Mouse (Mus musculus) frontal cortex, adult (tissue): ENCODE data around the gene Laptm5.
A peak's percentile ranks its signal among the peaks of the same experiment; 100 is the strongest.

Source experiments
- ATAC-seq: cut with Nextera tagmentation; 2 replicates; pipeline ENCODE4 v1.9.2; 2017; ENCODE audit warnings: mild to moderate bottlenecking, moderate library complexity, mixed read lengths; ENCODE audit not compliant: low TSS enrichment

Gene Laptm5

GRCm38 (mm10) chr4:130920951-130921693 is 8.2 kb downstream of the Laptm5 start:
- no peak for ATAC-seq

DNA sequence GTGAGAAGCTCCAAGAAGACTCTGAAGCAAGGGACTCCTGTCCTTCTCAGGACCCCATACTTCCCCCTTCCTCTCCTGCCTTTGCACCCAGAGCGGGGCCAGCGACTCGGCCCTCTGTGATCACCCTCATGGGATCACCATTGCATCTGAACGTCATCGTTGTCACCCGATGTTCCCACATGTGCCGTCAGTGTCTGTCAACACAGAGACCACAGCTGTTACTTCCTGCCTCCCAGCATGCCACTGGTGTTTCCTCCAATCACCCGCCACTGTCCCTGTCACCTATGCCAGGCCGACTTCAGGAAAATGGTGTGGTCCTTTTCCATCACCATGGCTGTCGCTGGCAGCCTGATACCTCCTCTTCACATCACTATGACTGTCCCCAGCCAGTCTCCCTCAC is 9.1 kb downstream of the Laptm5 start:
- ATAC-seq, result no peak

GRCm38 (mm10) chr4:130926274-130926673 is 13.3 kb downstream of the Laptm5 start:
- ATAC-seq, result no peak

GRCm38 (mm10) chr4:130927821-130928220 is 14.9 kb downstream of the Laptm5 start:
- peak; percentile 80; the same call in 1 of the 2 replicates for ATAC-seq

DNA sequence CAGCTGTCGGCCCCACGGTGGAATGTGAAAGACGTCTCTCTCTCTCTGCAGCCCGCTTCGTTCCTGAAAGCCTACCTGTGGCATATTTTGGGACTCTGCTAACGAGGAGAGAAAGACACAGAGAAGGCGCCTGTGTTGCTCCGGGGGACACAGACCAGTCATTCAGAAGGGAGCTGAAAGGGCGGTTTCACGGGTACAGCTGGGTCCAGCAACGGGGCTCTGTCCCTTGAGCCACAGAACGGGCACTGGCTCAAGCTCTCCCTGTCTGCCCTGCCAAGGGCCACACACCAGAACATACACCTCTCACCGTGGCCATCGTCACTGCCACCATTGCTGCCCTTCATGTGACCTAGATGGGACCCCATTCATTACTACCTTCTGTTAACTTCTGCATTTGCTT is 29.7 kb downstream of the Laptm5 start:
- no peak for ATAC-seq

- no peak for ATAC-seq
These were observed 31.2 kb downstream of the Laptm5 start, which contains the start of gene Matn1 for GRCm38 (mm10) chr4:130944112-130944511. TSS of gene Matn1 (plus strand) at chr4:130944385.

- ATAC-seq, result no peak
These were observed 31.9 kb downstream of the Laptm5 start for GRCm38 (mm10) chr4:130944779-130945178.

DNA sequence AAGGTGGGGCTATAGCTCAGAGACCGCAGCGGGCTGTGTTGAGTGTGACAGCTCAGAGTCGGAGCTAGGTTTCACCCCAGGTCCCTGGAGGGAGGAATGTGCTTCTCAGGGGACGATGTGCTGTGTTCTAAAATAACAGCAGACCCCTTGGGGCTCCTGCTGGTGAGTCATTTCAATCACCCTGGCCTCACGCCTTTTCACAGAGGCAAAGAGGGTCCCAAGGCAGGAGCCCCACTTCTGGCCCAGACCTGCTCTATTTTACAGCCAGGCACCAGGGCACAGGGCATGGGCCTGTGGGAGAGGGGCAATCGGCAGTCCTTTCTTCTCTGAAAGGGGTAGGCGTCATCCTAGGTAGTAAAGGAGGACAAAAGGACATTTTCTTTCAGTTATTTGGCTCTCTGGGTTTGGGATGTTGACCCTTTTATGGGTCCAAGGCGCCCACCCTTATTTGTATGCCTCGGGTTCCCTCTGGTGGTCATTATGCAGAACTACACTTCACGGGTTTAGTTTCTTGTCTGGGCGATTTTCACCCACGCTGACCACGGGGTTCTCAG is 34.2 kb downstream of the Laptm5 start:
- no peak for ATAC-seq

DNA sequence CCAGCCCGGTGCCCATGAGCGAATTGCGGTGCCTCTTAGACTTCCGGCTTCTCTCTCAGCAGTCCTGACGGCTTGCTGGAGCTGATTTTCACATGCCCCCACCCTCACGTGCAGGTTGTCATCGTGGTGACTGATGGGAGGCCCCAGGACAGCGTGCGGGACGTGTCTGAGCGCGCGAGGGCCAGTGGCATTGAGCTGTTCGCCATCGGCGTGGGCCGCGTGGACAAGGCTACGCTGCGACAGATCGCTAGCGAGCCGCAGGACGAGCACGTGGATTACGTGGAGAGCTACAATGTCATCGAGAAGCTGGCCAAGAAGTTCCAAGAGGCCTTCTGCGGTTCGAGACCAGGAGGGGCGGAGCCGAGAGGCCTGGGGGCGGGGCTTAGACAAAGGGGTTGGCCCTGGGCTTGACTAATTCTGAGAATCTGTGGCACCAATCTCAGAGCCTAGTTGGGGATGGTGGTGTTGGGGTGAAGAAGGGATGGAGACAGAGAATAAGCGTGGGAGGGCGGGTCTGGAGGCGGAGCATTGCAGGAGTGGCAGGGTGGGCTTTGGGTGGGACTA is 37.0 kb downstream of the Laptm5 start:
- no peak for ATAC-seq

- no peak for ATAC-seq
These were observed 39.6 kb downstream of the Laptm5 start for GRCm38 (mm10) chr4:130952531-130952930.

- ATAC-seq, result no peak
These were observed 44.2 kb downstream of the Laptm5 start for GRCm38 (mm10) chr4:130957156-130957555.

DNA sequence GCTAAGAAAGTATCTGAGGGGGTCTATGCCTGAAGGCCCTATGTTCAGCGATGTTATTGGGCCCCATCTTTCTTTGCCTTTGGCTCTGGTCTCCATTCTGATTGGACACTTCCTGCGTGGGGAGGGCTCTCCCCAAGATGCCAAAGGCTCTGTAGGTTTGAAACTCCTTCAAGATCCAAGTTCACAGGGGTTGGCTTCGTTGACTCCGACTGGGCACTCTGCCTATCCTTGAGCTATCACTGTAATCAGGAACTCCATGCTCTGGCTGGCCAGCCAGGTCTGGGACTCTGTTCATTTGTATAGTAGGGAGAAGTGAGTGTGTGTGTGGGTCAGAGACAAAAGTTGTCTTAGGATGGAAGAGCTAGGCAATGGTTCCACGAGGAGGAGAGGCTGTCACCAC is 45.9 kb downstream of the Laptm5 start:
- ATAC-seq, result no peak

- no peak for ATAC-seq
These were observed 46.8 kb downstream of the Laptm5 start for GRCm38 (mm10) chr4:130959678-130960077.

DNA sequence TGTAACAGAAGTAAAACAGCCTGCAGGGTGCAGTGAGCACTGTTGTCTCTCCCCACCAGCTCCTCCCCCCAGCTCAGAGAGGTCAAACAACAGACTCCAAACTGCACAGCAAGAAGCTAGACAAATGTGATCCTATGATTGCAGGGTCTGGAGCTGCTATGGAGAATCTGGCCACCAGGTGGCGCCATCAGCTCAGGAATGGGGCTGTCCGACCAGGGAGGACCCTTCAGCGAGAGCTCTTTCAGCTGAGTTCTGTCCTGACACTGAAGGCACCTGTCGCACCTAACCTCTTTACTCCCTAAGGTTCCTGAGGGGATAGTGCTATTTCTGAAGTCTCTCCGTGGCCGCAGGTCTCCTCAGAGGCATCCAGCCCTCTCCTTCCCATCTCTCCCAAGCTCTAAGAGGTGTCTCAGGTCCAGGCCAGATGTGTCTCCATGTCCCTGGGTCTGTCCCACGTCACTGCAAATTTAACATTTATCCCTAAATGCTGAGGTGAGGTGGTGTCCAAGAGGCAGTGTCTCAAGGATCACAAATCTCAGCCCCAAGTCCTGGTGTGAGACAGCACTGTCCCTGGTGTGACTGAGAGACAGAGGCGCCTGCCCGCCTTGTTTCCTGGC is 47.3 kb downstream of the Laptm5 start:
- ATAC-seq, result peak; percentile 69; the same call in 1 of the 2 replicates

- ATAC-seq, result no peak
These were observed 58.4 kb downstream of the Laptm5 start for GRCm38 (mm10) chr4:130971278-130971677.

- ATAC-seq, result no peak
These were observed 59.5 kb downstream of the Laptm5 start for GRCm38 (mm10) chr4:130972421-130972829.

- ATAC-seq, result no peak; the same call in 1 of the 2 replicates
These were observed 60.7 kb downstream of the Laptm5 start for GRCm38 (mm10) chr4:130973332-130974263.

GRCm38 (mm10) chr4:130978981-130979380 is 66.1 kb downstream of the Laptm5 start:
- ATAC-seq, result no peak

DNA sequence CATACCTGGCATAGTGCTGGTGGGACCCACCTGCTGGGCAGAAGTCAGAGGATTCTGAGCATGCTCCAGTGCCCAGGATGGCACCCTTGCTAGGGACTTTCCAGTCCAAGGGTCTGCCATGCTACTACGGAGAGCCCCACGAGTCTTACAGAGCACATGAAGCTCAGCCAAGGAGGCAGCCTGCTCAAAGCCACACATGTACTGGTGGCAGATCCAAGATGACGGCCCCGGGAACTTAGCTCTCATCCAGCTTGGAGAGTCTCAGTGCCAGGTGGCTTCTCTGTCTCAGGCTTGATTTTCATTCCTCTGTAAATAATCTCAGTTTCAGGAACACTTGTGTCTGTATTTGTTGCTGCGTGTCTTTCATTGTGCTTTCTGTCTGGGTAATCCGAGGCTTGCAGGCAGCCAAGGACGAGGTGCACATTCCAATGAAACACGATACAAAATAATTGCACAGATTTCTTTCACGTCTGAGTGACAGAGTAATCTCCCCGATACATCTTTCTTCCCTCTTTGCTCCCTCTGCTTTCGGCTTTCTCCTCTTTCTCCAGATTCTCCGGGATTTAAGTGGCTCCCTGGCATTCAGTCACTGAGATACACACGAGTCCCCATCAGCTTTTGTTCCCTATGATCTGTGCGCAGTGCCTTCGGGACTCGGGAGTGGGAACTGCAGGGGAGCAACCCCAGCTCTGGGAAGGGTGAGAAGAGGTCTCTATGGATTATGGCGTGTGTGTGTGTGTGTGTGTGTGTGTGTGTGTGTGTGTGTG is 71.7 kb downstream of the Laptm5 start:
- peak; percentile 23; the same call in 1 of the 2 replicates for ATAC-seq
